Mouse (Mus musculus) heart, embryonic 11.5 days (tissue): ENCODE data around the gene Dqx1. TPM values are rescaled to one million over a fixed set of nuclear protein-coding genes. Genes with fewer than 3 reads are reported as not detected.

Experiments
- ATAC-seq: fragments of 200-750 bp; cut with Nextera tagmentation; replicated peaks from 2 replicates; pipeline ENCODE4 v1.8.0; 2017; ENCODE audit warnings: moderate library complexity; ENCODE audit not compliant: insufficient number of reproducible peaks, low FRiP score, low TSS enrichment
- H3K27ac ChIP-seq: fragments of 300-500 bp; sonication (generic); 2 replicates; pipeline ENCODE4 v1.5.1; 2014; ENCODE audit warnings: mild to moderate bottlenecking, low read depth, low read length
- H3K27me3 ChIP-seq: fragments of 300-500 bp; sonication (generic); 2 replicates; pipeline ENCODE4 v1.6.1; 2014; ENCODE audit warnings: mild to moderate bottlenecking, low read length, mixed read lengths; ENCODE audit not compliant: control insufficient read depth, insufficient read depth
- H3K36me3 ChIP-seq: fragments of 300-500 bp; sonication (generic); 2 replicates; pipeline ENCODE4 v1.6.1; 2014; ENCODE audit warnings: mild to moderate bottlenecking, low read length, moderate library complexity, mixed read lengths; ENCODE audit not compliant: control insufficient read depth, insufficient read depth
- H3K4me1 ChIP-seq: fragments of 300-500 bp; sonication (generic); 2 replicates; pipeline ENCODE4 v1.6.1; 2014; ENCODE audit warnings: low read length; ENCODE audit not compliant: control insufficient read depth, insufficient read depth
- H3K4me2 ChIP-seq: fragments of 300-500 bp; sonication (generic); 2 replicates; pipeline ENCODE4 v1.6.1; 2014; ENCODE audit warnings: mild to moderate bottlenecking, moderate library complexity
- H3K4me3 ChIP-seq: fragments of 300-500 bp; sonication (generic); 2 replicates; pipeline ENCODE4 v1.5.1; 2014; ENCODE audit warnings: low read depth, low read length
- H3K9ac ChIP-seq: fragments of 300-500 bp; sonication (generic); 2 replicates; pipeline ENCODE4 v1.6.1; 2014; ENCODE audit warnings: mild to moderate bottlenecking, low read depth, low read length, moderate library complexity
- H3K9me3 ChIP-seq: fragments of 300-500 bp; sonication (generic); replicated peaks from 2 replicates; pipeline ENCODE4 v1.6.1; 2016; ENCODE audit warnings: low read length; ENCODE audit not compliant: control insufficient read depth
- WGBS: fragments of 180-500 bp; shearing (Covaris S2); extraction: QIAGEN DNeasy Blood & Tissue Kit; methylation state at CpG from one replicate; pipeline ENCODE4 v1.1.7; 2014; ENCODE audit not compliant: insufficient replicate concordance; 5-methylcytosine and 5-hydroxymethylcytosine counted together
- polyA plus RNA-seq: library from polyadenylated mRNA; unstranded; fragments of >200 nt; fragmentation: Nextera tagmentation; extraction: Ambion mirVana; gene quantifications from 2 replicates; pipeline ENCODE4 v1.2.1, GENCODE M21; 2014

Dqx1 gene
- polyA plus RNA-seq, 1 experiment from 2014 or later, result 0.24 TPM

DNA sequence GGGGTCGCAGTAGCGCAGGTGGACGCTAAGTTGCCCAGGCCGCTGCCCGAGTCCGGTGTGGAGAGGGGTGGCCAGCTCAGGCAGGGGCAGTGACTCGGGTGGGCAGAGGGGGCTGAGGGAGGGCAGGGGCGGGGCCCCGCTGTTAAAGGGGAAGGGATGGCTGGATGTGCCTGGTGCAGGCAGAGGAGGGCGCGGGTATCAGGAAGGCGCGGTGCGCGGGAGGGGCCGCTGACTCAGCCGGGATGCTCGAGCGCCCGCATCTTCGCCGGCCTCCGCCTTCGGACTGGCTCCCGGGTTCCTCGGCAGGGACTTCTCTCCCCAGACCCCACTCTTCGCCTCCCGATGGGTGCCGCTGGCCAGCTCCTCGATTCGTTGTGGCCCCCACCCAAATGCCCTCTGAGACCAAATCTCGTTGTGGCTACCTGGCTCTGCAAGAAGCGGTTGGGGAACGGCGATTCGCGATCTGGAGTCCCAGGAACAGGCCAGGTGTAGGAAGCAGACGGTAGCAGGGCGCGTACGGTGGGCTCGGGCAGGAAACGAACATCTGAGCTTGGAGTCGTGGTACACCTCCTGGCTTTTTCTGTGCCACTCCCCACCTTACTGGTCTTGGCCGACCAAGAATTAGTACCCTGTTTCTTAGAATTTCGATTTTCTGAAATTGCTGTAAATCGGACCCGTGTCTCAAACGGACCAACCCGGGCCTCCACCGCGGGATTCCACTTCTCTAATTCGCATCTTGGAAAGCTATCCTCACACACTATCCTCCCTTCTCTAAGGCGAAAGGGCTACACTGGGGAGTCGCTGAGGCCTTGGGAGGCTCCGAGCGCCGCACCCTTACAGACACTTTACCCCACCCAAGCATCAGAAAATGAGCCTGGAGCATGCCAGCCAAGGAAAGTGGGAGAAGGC, 12.9 kb downstream of the Dqx1 start:
- no peak overlapping the region for H3K9ac ChIP-seq
- H3K27ac ChIP-seq, result no peak overlapping the region
- no peaks in the 10 kb centered on the region for H3K9me3 ChIP-seq
- 0 out of 2 replicates have a peak, but pooled peaks have one; percentile 8 for ATAC-seq
- peaks cover 96% of the 10 kb centered on the region for H3K27me3 ChIP-seq
- 2% methylated on average over 48 of the region's 58 CpGs for WGBS
- peak overlapping the region; percentile 24 for H3K4me3 ChIP-seq
- H3K4me2 ChIP-seq, result peak overlapping the region; percentile 48
- H3K36me3 ChIP-seq, result no peaks in the 10 kb centered on the region
- H3K4me1 ChIP-seq, result peaks cover 15% of the 10 kb centered on the region

DNA sequence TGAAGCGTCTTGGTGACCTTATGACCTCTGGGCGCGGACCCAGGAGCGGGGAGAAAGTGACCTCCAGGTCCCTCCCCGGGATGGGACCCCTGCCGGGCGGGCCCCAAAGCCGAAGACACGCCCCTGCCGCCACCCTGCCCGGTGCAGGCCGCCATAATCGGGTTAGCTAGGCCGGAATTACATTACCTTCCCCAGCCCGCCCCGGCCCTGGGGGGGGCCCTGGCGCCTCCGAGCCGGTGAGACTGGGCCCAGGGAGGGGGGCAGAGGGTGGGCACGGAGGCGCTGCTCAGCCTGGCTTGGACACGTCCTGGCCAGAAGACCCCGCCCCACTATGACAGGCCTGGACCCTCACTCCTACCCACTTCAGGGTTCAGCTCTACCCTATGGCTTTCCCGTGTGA, 13.6 kb downstream of the Dqx1 start:
- Histone ChIP-seq H3K36me3 (no peaks in the 10 kb centered on the region), H3K4me1 (peaks cover 15% of the 10 kb centered on the region), H3K9me3 (no peaks in the 10 kb centered on the region), H3K4me2 (peak overlapping the region; percentile 38), H3K27ac (no peak overlapping the region), H3K27me3 (peaks cover 96% of the 10 kb centered on the region), H3K9ac (no peak overlapping the region), H3K4me3 (peak overlapping the region; percentile 22)
- under 1% methylated on average over 15 of the region's 24 CpGs for WGBS
- ATAC-seq, result no peak

DNA sequence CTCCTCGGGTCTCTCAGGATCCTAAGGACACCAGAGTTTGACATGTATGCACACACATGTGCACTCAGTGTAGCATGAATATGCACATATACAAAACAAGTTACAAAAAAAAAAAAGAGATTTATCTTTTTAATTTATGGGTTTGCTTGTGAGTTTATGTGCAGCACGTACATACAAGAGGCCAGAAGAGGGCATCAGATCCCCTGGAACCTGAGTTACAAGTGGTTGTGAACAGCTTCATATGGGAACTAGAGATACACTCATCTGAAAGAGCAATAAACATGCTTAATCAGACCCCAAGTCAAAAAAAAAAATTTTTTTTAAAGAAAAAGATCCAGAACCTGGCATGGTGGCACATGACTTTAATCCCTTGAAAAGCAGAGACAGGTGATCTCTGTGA, 17.3 kb downstream of the Dqx1 start:
- Histone ChIP-seq H3K4me1 (peaks cover 4% of the 10 kb centered on the region), H3K9ac (no peak overlapping the region), H3K27ac (no peak overlapping the region), H3K36me3 (no peaks in the 10 kb centered on the region), H3K4me2 (no peak overlapping the region), H3K4me3 (no peak overlapping the region), H3K9me3 (no peaks in the 10 kb centered on the region), H3K27me3 (peaks cover 68% of the 10 kb centered on the region)
- no peak for ATAC-seq
- 12% methylated on average over 2 of the region's 2 CpGs for WGBS

DNA sequence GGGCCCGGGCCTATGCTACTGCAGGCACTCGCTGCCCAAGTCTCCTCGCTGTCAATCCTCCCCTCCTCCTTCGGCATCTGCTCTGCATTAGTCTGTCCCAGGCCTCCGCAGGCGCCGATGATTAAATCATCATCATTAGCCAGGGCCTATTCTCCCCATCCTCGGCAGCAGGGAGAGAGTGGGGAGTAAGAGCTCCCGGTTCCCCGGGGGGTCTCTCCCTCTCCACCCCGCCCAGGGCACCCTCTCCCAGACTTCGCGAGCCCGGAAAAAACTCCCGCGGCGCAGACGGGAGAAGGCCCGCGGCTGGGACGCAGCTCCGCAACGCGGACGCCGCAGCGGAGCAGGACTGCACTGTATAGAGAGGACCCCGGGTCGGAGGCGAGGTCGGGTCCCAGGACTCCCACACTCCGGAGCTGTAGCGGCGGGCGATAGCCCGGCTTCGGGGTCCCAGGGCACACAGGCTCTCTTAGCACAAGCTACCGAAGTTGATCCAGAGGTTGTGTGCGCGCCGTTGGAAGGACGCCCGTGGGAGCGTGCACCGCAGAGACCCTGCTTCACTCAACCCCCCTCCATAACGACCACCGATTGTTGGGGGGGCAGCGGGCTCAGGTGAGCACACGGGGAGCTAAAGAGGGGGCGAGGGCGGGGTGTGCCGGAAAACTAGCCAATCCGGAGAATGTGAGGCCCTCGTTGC, 20.1 kb downstream of the Dqx1 start, which contains the start of gene Pcgf1:
Pcgf1 (plus strand) TSS at position 240 of the 694 bp plus-strand sequence.
- under 1% methylated on average over 54 of the region's 54 CpGs for WGBS
- H3K4me2 ChIP-seq, result peak within 1 kb of the TSS; percentile 96
- H3K9me3 ChIP-seq, result no peaks in the 10 kb centered on the region
- peak within 1 kb of the TSS; percentile 77 for H3K27ac ChIP-seq
- 0 out of 2 replicates have a peak, but pooled peaks cover 6% of the 10 kb centered on the region for H3K36me3 ChIP-seq
- peak within 1 kb of the TSS; percentile 85 for H3K9ac ChIP-seq
- ATAC-seq, result peak; percentile 52
- peaks cover 49% of the 10 kb centered on the region for H3K27me3 ChIP-seq
- H3K4me3 ChIP-seq, result peak within 1 kb of the TSS; percentile 73
- no peaks in the 10 kb centered on the region for H3K4me1 ChIP-seq

DNA sequence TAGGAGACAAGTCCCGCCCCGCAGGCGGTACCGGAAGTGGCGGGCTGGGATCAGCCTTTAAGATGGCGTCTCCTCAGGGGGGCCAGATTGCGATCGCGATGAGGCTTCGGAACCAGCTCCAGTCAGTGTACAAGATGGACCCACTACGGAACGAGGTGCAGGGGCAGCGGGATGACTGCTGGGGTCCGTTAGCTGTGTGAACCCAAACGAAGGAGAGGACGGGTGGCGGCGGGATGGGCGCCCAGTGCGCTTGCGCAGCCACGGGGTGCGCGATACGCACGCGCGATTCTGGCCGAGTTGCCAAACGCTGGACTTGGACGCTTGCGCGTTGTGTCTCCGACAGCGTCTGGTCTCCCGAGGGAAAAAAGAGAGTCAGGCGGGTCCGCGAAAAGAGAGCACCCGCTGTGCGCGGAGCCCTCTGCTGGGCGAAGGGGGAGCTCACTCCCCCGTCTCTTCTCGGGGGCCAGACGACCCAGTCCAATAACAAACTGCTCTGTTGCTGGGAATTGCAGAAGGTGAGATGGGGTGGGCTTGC, 20.7 kb downstream of the Dqx1 start:
- H3K36me3 ChIP-seq, result 0 out of 2 replicates have a peak, but pooled peaks cover 6% of the 10 kb centered on the region
- peak overlapping the region; percentile 77 for H3K27ac ChIP-seq
- H3K4me3 ChIP-seq, result peak overlapping the region; percentile 73
- H3K9me3 ChIP-seq, result no peaks in the 10 kb centered on the region
- peak overlapping the region; percentile 85 for H3K9ac ChIP-seq
- peaks cover 51% of the 10 kb centered on the region for H3K27me3 ChIP-seq
- no peaks in the 10 kb centered on the region for H3K4me1 ChIP-seq
- H3K4me2 ChIP-seq, result peak overlapping the region; percentile 96
- peak; percentile 93 for ATAC-seq
- under 1% methylated on average over 46 of the region's 46 CpGs for WGBS

DNA sequence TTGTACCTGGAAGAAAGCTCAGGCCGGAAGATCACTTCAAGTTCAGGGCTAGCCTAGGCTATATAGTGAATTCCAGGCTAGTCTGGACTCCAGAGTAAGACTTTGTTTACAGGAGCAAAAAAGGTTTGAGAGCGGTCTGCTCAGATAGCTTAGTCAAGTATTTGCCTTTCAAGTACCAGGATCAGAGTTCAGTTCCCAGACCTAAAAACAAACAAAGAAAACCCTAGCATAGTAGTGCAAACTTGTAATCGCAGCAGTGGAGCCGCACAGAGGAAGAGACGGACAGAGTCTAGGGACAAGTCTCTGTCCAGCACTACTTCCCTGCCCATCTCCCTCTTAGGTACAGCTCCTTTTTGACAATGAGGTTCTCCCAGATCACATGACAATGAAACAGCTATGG, 22.6 kb downstream of the Dqx1 start:
- Histone ChIP-seq H3K4me2 (no peak overlapping the region), H3K9me3 (no peaks in the 10 kb centered on the region), H3K27ac (no peak overlapping the region), H3K36me3 (0 out of 2 replicates have a peak, but pooled peaks cover 6% of the 10 kb centered on the region), H3K4me1 (no peaks in the 10 kb centered on the region), H3K27me3 (peaks cover 52% of the 10 kb centered on the region), H3K9ac (no peak overlapping the region), H3K4me3 (no peak overlapping the region)
- no peak for ATAC-seq
- WGBS, result 91% methylated on average over 5 of the region's 5 CpGs

DNA sequence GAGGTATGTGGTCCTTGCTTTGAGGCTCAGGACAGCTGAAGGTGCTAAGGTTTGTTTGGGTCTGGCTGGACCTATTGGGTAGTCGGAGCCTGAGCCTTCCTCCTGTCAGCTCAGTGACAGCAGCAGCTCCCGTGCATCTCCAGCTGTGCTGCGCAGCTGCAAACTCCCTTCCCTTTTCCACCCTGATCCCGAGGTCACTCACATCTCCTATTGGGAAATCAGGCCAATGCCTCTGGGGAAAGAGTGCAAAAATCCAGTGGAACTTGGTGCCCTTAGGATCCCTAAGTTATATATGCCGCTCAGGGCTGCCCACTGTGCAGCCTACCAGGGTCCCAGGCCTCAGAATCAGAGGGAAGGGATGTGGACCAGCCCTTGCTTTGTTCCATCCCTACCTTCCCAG, 25.9 kb downstream of the Dqx1 start:
- WGBS, result 8% methylated on average over 5 of the region's 5 CpGs
- H3K27me3 ChIP-seq, result peaks cover 65% of the 10 kb centered on the region
- H3K27ac ChIP-seq, result no peak overlapping the region

DNA sequence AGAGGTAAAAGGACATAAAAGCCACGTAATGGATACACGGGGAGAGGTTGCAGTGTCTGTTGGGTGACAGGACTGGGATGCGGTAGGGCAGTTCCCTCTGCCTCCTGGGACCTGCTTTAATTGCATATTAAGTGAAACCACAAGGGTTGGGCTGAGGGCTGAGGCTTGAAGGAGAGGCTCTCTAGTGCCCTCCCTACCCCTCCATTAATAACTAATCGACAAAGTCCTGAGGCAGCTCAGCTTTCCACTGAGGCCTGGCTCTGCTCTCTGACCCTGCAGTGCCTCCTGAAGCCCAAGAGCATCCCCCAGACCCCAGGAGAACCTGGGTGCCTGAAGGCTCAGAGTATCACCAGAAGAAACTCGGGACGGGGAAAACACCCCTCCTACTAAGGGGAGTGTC, 26.8 kb downstream of the Dqx1 start:
- H3K4me1 ChIP-seq, result peaks cover 13% of the 10 kb centered on the region
- H3K36me3 ChIP-seq, result 0 out of 2 replicates have a peak, but pooled peaks cover 6% of the 10 kb centered on the region
- no peaks in the 10 kb centered on the region for H3K9me3 ChIP-seq
- H3K4me3 ChIP-seq, result no peak overlapping the region
- H3K4me2 ChIP-seq, result no peak overlapping the region
- peaks cover 73% of the 10 kb centered on the region for H3K27me3 ChIP-seq
- H3K27ac ChIP-seq, result no peak overlapping the region
- no peak overlapping the region for H3K9ac ChIP-seq
- ATAC-seq, result no peak
- WGBS, result 13% methylated on average over 6 of the region's 6 CpGs

More for the DNA sequence above, 25.9 kb downstream of the Dqx1 start:
- H3K36me3 ChIP-seq, result 0 out of 2 replicates have a peak, but pooled peaks cover 6% of the 10 kb centered on the region
- no peak overlapping the region for H3K9ac ChIP-seq
- peaks cover 13% of the 10 kb centered on the region for H3K4me1 ChIP-seq
- ATAC-seq, result no peak
- no peak overlapping the region for H3K4me2 ChIP-seq
- no peaks in the 10 kb centered on the region for H3K9me3 ChIP-seq
- no peak overlapping the region for H3K4me3 ChIP-seq
